Mouse (Mus musculus) ES-E14 (cell line): ENCODE results near the gene Gm7138.

ENCODE experiments used
- CHD2 ChIP-seq: IDR thresholded peaks from 2 replicates; pipeline ENCODE4 v1.6.1; 2014; ENCODE audit warnings: mild to moderate bottlenecking, low read depth, low read length, inconsistent platforms
- HCFC1 ChIP-seq: IDR thresholded peaks from 2 replicates; pipeline ENCODE4 v1.6.1; 2012; ENCODE audit warnings: low read length, inconsistent platforms, borderline replicate concordance; ENCODE audit not compliant: insufficient read depth
- MAFK ChIP-seq: IDR thresholded peaks from 2 replicates; pipeline ENCODE4 v1.6.1; 2014; ENCODE audit warnings: mild to moderate bottlenecking, low read depth, low read length, inconsistent platforms; ENCODE audit not compliant: insufficient read depth
- ZC3H11A ChIP-seq: IDR thresholded peaks from 2 replicates; pipeline ENCODE4 v1.6.1; 2012; ENCODE audit warnings: low read depth, mild to moderate bottlenecking, inconsistent platforms, low read length, borderline replicate concordance

GRCm38 (mm10) chr10:77738929-77739328 is 37.8 kb downstream of the Gm7138 start:
- no peak for TF ChIP-seq CHD2
- no peak for TF ChIP-seq MAFK
- TF ChIP-seq HCFC1, result no peak
- no peak for TF ChIP-seq ZC3H11A
